Mouse (Mus musculus) hindbrain, embryonic 16.5 days (tissue): ENCODE data around the gene Rpl7l1. TPM values are rescaled to one million over a fixed set of nuclear protein-coding genes. Genes with fewer than 3 reads are reported as not detected.
A peak's percentile ranks its signal among the peaks of the same experiment; 100 is the strongest.

Experiments
- ATAC-seq: fragments of 200-750 bp; cut with Nextera tagmentation; 2 replicates; pipeline ENCODE4 v1.8.0; 2017; ENCODE audit warnings: moderate TSS enrichment, moderate library complexity
- H3K27ac ChIP-seq: fragments of 300-500 bp; sonication (generic); 2 replicates; pipeline ENCODE4 v1.5.1; 2014; ENCODE audit warnings: low read depth, mild to moderate bottlenecking, control low read depth, low read length, moderate library complexity
- H3K27me3 ChIP-seq: fragments of 300-500 bp; sonication (generic); replicated peaks from 2 replicates; pipeline ENCODE4 v1.6.1; 2014; ENCODE audit warnings: low read length; ENCODE audit not compliant: control insufficient read depth, insufficient read depth
- H3K36me3 ChIP-seq: fragments of 300-500 bp; sonication (generic); 2 replicates; pipeline ENCODE4 v1.6.1; 2014; ENCODE audit warnings: mild to moderate bottlenecking, low read length, moderate library complexity, mixed read lengths; ENCODE audit not compliant: control insufficient read depth, insufficient read depth
- H3K4me1 ChIP-seq: fragments of 300-500 bp; sonication (generic); 2 replicates; pipeline ENCODE4 v1.6.1; 2014; ENCODE audit warnings: low read depth, low read length; ENCODE audit not compliant: control insufficient read depth, insufficient read depth
- H3K4me2 ChIP-seq: fragments of 300-500 bp; sonication (generic); 2 replicates; pipeline ENCODE4 v1.6.1; 2014; ENCODE audit warnings: mild to moderate bottlenecking, low read length, control low read depth, moderate library complexity
- H3K4me3 ChIP-seq: fragments of 300-500 bp; sonication (generic); 2 replicates; pipeline ENCODE4 v1.5.1; 2014; ENCODE audit warnings: mild to moderate bottlenecking, low read length, control low read depth, moderate library complexity
- H3K9ac ChIP-seq: fragments of 300-500 bp; sonication (generic); 2 replicates; pipeline ENCODE4 v1.6.1; 2014; ENCODE audit warnings: low read depth, mild to moderate bottlenecking, control low read depth, low read length, moderate library complexity
- H3K9me3 ChIP-seq: fragments of 300-500 bp; sonication (generic); 2 replicates; pipeline ENCODE4 v1.6.1; 2014; ENCODE audit warnings: mild to moderate bottlenecking, low read length, moderate library complexity; ENCODE audit not compliant: control insufficient read depth
- WGBS: fragments of 180-500 bp; shearing (Covaris S2); extraction: QIAGEN DNeasy Blood & Tissue Kit; methylation state at CpG from one replicate; pipeline ENCODE4 v1.1.7; 2014; 5-methylcytosine and 5-hydroxymethylcytosine counted together
- polyA plus RNA-seq: library from polyadenylated mRNA; unstranded; fragments of >200 nt; fragmentation: Nextera tagmentation; extraction: Ambion mirVana; gene quantifications from 2 replicates; pipeline ENCODE4 v1.2.1, GENCODE M21; 2015

The Rpl7l1 gene
- polyA plus RNA-seq, 1 experiment from 2014 or later, result 75.5 TPM

DNA sequence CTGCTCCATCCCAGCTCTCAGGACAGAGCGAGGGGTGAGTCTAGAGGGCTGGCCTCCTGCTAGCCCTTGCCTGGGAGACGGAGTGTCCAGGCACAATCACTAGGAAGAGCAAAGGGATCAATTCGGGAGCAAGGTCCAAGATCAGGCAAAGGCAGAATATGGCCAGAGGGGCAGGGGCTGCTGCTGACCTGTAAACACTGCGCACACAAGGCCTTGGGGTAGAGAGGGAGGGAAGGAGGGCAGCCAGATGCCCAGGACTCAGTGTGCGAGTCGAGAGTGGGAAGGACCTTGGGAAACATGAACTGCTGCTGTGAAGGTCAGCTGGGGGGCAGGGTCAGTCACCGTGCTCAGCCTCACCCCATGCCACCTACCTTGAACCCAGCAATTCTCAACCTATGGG is 47.2 kb downstream of the Rpl7l1 start:
- Histone ChIP-seq H3K27me3 (no peaks in the 10 kb centered on the region), H3K4me1 (no peaks in the 10 kb centered on the region), H3K9me3 (no peaks in the 10 kb centered on the region), H3K9ac (no peak overlapping the region), H3K4me2 (no peak overlapping the region), H3K4me3 (no peak overlapping the region), H3K27ac (no peak overlapping the region), H3K36me3 (peaks cover 10% of the 10 kb centered on the region; the same call in 1 of the 2 replicates)
- 88% methylated on average over 7 of the region's 7 CpGs for WGBS
- ATAC-seq, result no peak

DNA sequence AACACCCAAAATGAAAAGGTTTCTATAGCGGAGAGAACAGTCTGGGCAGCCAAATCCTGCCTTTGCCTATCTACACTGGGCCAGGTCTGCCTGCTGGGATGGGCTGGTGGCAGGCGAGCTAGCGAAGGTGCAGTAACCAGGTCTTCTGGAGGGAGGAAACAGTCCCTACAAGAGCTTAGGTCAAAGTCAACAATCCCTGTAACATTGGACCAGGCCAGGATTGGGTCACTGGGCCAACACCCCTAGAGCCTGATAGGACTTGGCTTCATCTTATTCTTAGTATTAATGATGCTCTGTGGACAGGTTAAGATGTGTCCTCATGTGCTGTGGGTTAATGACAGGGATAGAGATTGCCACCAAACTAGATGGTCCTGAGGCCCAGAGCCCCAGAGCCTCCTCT is 48.4 kb downstream of the Rpl7l1 start:
- peaks cover 10% of the 10 kb centered on the region; the same call in 1 of the 2 replicates for H3K36me3 ChIP-seq
- 97% methylated on average over 3 of the region's 3 CpGs for WGBS
- no peak overlapping the region for H3K27ac ChIP-seq
- no peaks in the 10 kb centered on the region for H3K4me1 ChIP-seq
- no peak for ATAC-seq
- no peak overlapping the region for H3K4me2 ChIP-seq
- H3K9me3 ChIP-seq, result no peaks in the 10 kb centered on the region
- H3K27me3 ChIP-seq, result no peaks in the 10 kb centered on the region
- no peak overlapping the region for H3K4me3 ChIP-seq
- no peak overlapping the region for H3K9ac ChIP-seq

DNA sequence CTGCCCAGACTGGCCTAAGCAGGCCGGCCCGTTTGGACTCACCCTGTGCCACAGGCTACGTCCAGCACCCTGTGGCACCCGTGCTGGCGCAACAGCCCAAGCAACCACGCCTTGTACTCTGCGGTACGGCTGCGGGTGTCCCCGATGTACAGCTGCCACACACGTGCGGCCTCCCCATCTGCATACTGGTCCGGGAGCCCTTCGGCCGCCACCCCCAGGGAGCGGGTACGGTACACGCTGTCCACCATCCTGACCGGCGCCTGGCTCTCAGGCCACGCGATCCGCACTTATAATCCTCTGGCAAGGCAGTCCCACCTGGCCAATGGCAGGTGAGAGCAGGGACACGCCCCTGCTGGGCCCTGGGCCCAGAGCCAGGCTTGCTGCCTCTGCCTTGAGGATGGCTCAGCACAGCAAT is 53.6 kb downstream of the Rpl7l1 start, which contains the start of gene Gnmt:
TSS of gene Gnmt (minus strand) at position 265 of the 415 bp plus-strand sequence.
- Histone ChIP-seq H3K9me3 (no peaks in the 10 kb centered on the region), H3K9ac (no peak within 1 kb of the TSS), H3K36me3 (peaks cover 7% of the 10 kb centered on the region; the same call in 1 of the 2 replicates), H3K27me3 (no peaks in the 10 kb centered on the region), H3K4me1 (no peaks in the 10 kb centered on the region), H3K4me2 (peak within 1 kb of the TSS; percentile 25; the same call in 1 of the 2 replicates), H3K27ac (no peak within 1 kb of the TSS), H3K4me3 (no peak within 1 kb of the TSS)
- 26% methylated on average over 24 of the region's 24 CpGs for WGBS
- peak; percentile 25; the same call in 1 of the 2 replicates for ATAC-seq

DNA sequence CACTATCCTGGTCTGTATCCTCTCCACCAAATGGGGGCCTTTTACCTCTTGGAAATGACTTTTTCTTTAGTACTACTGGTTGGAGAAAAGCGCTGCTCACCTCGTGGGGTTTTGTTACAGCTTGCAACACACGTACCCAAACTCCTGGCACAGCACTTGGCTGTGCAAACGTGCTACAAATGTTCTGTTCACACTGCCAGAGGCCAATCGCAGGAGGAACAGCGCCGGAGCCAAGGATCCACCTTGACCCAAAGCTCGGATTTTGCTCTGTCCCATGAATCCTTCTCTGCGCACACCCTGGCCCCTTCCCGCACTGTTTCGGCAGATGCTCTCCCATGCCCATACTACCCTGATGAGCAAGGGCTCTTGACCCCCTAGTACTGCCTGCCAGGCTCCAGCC is 54.0 kb downstream of the Rpl7l1 start:
- H3K4me1 ChIP-seq, result no peaks in the 10 kb centered on the region
- H3K4me3 ChIP-seq, result no peak overlapping the region
- H3K36me3 ChIP-seq, result peaks cover 7% of the 10 kb centered on the region; the same call in 1 of the 2 replicates
- H3K27me3 ChIP-seq, result no peaks in the 10 kb centered on the region
- no peak overlapping the region for H3K9ac ChIP-seq
- H3K27ac ChIP-seq, result no peak overlapping the region
- no peak for ATAC-seq
- WGBS, result 55% methylated on average over 11 of the region's 11 CpGs
- H3K4me2 ChIP-seq, result no peak overlapping the region
- H3K9me3 ChIP-seq, result no peaks in the 10 kb centered on the region

DNA sequence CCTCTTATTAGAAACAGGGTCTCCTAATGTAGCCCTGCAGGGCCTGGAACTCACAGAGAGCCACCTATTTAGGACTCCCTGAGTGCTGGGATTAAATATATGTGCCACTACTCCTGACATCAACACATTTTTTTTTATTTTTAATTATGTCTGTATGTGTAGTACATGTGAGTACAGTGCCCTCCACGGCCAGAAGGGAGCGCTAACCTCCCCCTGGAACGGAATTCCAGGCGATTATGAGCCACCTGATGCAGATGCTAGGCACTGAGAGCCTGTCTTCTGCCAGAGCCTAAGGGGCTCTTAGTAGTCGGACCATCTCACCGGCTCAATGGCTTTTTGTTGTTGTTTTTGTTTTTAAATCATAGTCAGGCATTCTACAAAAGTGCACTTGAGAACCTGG is 54.5 kb downstream of the Rpl7l1 start:
- peaks cover 7% of the 10 kb centered on the region; the same call in 1 of the 2 replicates for H3K36me3 ChIP-seq
- WGBS, result 47% methylated on average over 6 of the region's 6 CpGs

DNA sequence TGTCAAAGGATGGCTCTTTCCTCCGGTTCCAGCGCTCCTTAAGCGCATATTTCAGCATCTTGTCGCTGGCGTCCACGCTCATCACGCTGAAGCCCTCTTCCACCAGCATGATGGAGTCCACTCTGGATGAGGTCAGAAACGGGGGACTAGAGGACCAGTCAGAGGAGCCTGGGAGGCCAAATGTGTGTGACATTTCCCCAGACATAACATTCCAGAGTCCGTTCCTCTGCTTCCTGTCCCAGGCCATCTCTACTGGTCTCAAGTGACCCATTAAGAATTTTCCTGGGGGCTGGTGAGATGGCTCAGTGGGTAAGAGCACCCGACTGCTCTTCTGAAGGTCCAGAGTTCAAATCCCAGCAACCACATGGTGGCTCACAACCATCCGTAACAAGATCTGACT is 55.2 kb downstream of the Rpl7l1 start:
- Histone ChIP-seq H3K27ac (no peak overlapping the region), H3K9me3 (no peaks in the 10 kb centered on the region), H3K27me3 (no peaks in the 10 kb centered on the region), H3K4me1 (no peaks in the 10 kb centered on the region), H3K4me2 (no peak overlapping the region), H3K9ac (no peak overlapping the region), H3K4me3 (no peak overlapping the region), H3K36me3 (peaks cover 9% of the 10 kb centered on the region)
- 91% methylated on average over 11 of the region's 11 CpGs for WGBS
- no peak for ATAC-seq

More for the DNA sequence above, 54.5 kb downstream of the Rpl7l1 start:
- H3K27ac ChIP-seq, result no peak overlapping the region
- no peaks in the 10 kb centered on the region for H3K9me3 ChIP-seq
- no peaks in the 10 kb centered on the region for H3K27me3 ChIP-seq
- ATAC-seq, result no peak
- H3K9ac ChIP-seq, result no peak overlapping the region
- H3K4me2 ChIP-seq, result no peak overlapping the region
- H3K4me3 ChIP-seq, result no peak overlapping the region
- H3K4me1 ChIP-seq, result no peaks in the 10 kb centered on the region

DNA sequence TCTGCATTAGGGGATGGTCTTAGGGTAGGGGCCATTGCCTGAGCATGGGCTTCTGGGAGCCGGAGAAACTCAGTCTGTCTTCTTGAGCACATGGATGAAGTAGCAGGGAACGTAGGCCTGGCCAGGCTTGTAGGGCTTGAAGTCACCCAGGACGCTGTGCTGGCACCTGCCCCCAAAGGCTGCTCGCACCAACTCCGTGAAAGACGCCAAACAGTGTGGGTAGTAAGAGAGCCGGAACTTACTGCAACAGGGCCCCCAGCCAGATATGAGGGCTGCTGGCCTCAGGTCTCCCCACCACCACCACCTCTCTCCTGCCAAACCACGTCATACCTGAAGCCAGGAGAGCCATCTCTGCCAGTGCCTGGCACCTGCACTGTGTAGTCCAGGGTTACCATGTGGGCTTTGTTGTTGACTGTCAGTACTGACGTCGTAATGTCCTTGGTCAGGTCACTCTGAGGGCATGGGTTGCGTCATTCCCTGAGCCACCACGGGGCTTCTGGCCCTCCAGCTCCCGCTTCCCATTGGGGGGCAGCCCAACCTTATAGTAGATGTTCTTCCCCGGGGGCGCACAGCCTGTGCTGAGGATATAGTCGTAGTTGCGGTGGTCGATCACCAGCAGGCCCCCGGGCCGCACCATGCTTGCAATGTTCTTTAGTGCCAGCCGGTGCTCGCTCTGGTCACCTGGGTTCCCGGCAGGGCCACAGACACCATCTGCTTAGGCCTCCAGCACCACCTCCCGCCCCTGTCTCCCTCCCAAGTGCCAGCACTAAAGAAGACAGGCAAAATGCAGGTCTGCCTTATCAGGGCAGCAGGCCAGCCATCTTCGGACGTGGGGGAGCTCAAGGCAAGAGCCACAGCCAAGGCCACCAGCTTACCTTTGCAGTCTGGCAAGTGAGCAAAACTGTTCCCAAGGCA is 56.5 kb downstream of the Rpl7l1 start:
- no peak overlapping the region for H3K9ac ChIP-seq
- no peak overlapping the region for H3K4me3 ChIP-seq
- no peak overlapping the region for H3K27ac ChIP-seq
- WGBS, result 93% methylated on average over 26 of the region's 26 CpGs
- no peak for ATAC-seq
- peaks cover 15% of the 10 kb centered on the region for H3K36me3 ChIP-seq
- no peaks in the 10 kb centered on the region for H3K27me3 ChIP-seq
- H3K9me3 ChIP-seq, result no peaks in the 10 kb centered on the region
- H3K4me1 ChIP-seq, result no peaks in the 10 kb centered on the region
- no peak overlapping the region for H3K4me2 ChIP-seq

DNA sequence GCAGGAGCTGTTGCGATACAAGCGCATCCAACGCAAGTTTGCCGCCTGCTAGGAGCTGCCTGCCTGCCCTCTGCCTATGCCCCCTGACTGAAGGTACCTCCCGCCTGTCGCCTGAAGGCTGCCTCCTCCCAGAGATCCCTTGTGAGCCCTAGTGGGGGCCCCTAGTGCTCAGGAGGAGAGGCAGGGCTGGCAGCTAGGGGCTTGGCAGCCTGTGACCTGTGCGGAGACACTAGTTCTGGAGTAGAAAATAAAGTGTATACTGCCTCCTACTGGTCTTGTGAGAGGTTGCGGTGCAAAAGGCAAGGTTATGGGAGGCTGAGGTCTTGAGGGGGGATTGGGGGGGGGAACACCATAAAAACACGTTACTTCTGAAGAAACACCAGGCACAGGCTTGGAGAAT is 57.2 kb downstream of the Rpl7l1 start:
- Histone ChIP-seq H3K27me3 (no peaks in the 10 kb centered on the region), H3K36me3 (peaks cover 15% of the 10 kb centered on the region), H3K9me3 (no peaks in the 10 kb centered on the region), H3K4me2 (no peak overlapping the region), H3K4me3 (no peak overlapping the region), H3K9ac (no peak overlapping the region), H3K4me1 (no peaks in the 10 kb centered on the region), H3K27ac (no peak overlapping the region)
- ATAC-seq, result no peak
- 50% methylated on average over 9 of the region's 9 CpGs for WGBS

DNA sequence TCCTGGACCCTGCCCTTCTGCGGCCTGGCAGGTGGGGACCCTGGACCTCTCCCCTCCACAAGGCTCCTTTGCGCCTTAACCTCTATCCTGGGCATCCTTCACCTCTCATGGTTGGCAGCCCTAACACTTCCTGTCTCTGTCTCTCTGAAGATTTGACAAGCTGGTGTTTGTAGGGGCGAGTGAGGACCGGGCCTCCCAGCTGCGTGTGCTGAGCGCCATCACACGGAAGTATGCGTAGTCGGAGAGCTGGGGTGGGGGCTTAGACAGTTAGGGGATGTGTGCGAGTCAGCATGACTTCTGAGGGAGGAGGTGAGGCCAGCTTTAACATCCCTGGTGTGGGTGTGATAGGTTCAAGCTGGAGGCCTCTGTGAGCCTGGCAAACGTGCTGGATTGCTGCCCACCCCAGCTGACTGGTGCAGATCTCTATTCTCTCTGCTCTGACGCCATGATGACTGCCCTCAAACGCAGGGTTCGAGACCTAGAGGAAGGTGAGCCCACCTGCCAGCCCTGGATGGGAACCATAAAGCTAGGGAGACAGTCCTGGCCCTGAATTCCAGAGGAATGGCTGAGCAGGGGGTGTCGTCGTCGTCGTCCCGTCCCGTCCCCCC is 57.9 kb downstream of the Rpl7l1 start:
- Histone ChIP-seq H3K4me1 (no peaks in the 10 kb centered on the region), H3K9me3 (no peaks in the 10 kb centered on the region), H3K4me2 (no peak overlapping the region), H3K9ac (no peak overlapping the region), H3K4me3 (no peak overlapping the region), H3K27me3 (no peaks in the 10 kb centered on the region), H3K27ac (no peak overlapping the region), H3K36me3 (peaks cover 15% of the 10 kb centered on the region)
- WGBS, result 81% methylated on average over 20 of the region's 20 CpGs
- no peak for ATAC-seq
